Mouse (Mus musculus): Measurements from ENCODE around the gene Rbm3.

- TF ChIP-seq POLR2A (IDR thresholded peaks at IDR 0.05; ENCODE audit: low read depth, low read length): no peak
- TF ChIP-seq CTCF (conservative IDR thresholded peaks at IDR 0.05; ENCODE audit: insufficient read depth, insufficient read length, low read depth, low read length): no peak
Measured at GRCm38 (mm10) chrX:8096787-8097242, 48.9 kb downstream of the Rbm3 start.
